Mouse (Mus musculus): ENCODE measurements around the gene Mettl9. TPM values are rescaled to one million over a fixed set of nuclear protein-coding genes. Genes with fewer than 3 reads are reported as not detected.
"Not testable (repeated sequence)": the region's sequence is repeated elsewhere in the genome, so short reads cannot be mapped to it uniquely, and the experiment has no call there.

Mettl9 gene
- polyA plus RNA-seq, 1 experiment from 2014 or later = 225 TPM

DNA sequence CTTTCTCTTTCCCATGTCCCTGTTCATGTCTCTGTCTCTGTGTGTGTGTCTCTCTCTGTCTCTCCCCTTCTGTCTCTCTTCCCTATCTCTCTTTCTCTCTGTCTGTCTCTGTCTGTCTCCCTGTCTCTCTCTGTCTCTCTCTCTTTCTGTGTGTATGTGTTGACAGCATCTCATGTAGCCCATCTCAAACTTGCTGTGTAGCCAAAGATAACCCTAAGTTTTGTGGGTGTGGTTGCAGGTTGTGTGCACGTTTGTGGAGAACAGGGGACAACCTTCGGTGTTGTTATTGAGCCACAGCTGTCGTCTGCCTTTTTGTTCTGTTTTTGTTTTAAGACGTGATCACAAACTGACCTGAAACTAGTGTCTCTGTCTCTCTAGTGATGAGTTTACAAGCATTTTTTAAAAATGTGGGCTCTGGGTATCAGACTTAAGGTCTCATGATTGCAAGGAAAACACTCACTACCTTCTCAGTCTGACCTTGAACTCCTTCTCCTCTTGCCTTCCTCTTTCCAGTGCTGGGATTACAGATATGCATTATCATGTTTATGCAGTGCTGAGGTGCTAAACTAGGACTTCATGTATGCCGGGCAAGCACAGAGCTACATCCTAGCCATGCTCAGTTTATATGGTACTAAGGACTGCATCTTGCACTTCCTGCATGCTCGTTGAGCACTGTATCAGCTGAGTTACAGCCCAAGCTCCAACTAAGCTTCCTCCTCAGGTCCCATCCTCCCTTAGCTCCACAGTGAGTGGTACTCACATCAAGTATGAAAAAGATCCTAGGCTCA, 8.8 kb upstream of the Mettl9 start:
- Histone ChIP-seq H3K4me3 (no peak overlapping the region), H3K9ac (no peak overlapping the region)
- 84% methylated on average over 6 of the region's 6 CpGs for WGBS

DNA sequence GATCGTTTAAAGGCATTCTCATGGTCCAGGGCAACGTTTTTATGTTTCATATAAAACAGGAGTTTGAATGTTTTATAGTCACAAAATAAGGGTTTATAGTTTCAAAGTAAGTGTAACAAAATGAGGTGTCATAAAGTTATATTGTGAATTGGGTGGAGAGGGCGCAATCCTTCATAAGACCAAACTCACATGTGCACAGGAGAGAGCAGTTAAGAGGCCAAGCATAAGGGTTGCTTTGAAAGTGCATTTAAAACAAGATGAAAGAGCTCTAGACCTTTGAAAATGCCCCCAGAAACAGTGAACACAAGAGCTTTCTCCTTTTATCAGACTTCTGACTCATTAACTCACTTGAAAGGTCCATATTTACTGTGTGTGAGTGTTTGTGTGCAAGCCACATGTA, 7.9 kb upstream of the Mettl9 start:
- Histone ChIP-seq H3K36me3 (ENCODE audit: poor library complexity, severe bottlenecking) (no peaks in the 10 kb centered on the region), H3K27me3 (peaks cover 21% of the 10 kb centered on the region), H3K9ac (no peak overlapping the region), H3K4me2 (no peak overlapping the region), H3K4me1 (no peaks in the 10 kb centered on the region), H3K4me3 (no peak overlapping the region), H3K9me3 (replicated peaks) (no peaks in the 10 kb centered on the region), H3K27ac (no peak overlapping the region)
- no peak for ATAC-seq
- WGBS = 66% methylated on average over 3 of the region's 3 CpGs

More for the DNA sequence above, 8.8 kb upstream of the Mettl9 start:
- no peak overlapping the region for H3K27ac ChIP-seq
- H3K27me3 ChIP-seq = peaks cover 16% of the 10 kb centered on the region
- no peaks in the 10 kb centered on the region for H3K9me3 ChIP-seq (replicated peaks)
- no peaks in the 10 kb centered on the region for H3K4me1 ChIP-seq
- no peak overlapping the region for H3K4me2 ChIP-seq
- ATAC-seq = no peak
- no peaks in the 10 kb centered on the region for H3K36me3 ChIP-seq (ENCODE audit: poor library complexity, severe bottlenecking)

DNA sequence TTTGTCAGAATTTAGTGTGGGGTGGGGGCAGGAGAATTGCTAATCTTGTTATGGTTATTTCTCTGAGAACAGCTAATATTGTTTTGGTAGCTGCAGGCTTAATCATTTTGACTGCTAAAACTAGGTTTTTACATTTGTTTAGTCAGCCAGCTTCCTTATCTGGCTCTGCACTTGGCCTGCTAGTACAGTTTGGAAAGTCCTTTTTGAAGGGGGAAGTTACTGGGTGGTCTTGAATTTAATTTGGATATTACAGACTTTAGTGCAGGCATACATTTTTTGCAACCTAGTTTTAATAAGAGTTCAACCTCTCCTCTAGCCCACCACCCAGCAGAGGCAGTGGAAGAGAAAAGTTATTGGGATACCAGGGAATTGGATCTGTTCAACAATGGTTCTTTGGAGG, 4.3 kb upstream of the Mettl9 start:
- H3K9ac ChIP-seq; H3K4me2 ChIP-seq; H3K27ac ChIP-seq; ATAC-seq; H3K36me3 ChIP-seq (ENCODE audit: poor library complexity, severe bottlenecking); H3K4me3 ChIP-seq; H3K9me3 ChIP-seq (replicated peaks); H3K4me1 ChIP-seq: not testable (repeated sequence)
- H3K27me3 ChIP-seq = peaks cover 26% of the 10 kb centered on the region

DNA sequence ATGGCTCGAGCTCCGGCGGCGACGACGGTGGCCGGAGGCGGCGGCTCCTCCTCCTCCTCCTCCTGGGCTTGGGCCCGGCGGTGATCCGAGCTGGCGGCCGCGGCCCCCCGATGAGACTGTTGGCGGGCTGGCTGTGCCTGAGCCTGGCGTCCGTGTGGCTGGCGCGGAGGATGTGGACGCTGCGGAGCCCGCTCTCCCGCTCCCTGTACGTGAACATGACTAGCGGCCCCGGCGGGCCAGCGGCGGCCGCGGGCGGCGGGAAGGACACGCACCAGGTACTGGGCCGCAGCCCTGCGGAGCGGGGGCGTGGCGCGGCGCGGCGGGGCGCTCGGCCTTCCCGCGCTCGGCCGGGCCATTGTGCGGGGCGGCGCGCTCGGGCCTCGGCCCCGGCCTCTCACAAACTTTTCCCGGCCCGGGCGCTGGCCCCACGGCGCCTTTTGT, 476 bp downstream of the Mettl9 start:
- Histone ChIP-seq H3K4me1 (peaks cover 36% of the 10 kb centered on the region), H3K36me3 (ENCODE audit: poor library complexity, severe bottlenecking) (no peaks in the 10 kb centered on the region), H3K4me3 (peak overlapping the region; percentile 96), H3K27me3 (peaks cover 13% of the 10 kb centered on the region), H3K9ac (peak overlapping the region; percentile 99), H3K4me2 (peak overlapping the region; percentile 83), H3K27ac (peak overlapping the region; percentile 98), H3K9me3 (replicated peaks) (no peaks in the 10 kb centered on the region)
- WGBS = under 1% methylated on average over 38 of the region's 63 CpGs
- ATAC-seq = peak; percentile 78

DNA sequence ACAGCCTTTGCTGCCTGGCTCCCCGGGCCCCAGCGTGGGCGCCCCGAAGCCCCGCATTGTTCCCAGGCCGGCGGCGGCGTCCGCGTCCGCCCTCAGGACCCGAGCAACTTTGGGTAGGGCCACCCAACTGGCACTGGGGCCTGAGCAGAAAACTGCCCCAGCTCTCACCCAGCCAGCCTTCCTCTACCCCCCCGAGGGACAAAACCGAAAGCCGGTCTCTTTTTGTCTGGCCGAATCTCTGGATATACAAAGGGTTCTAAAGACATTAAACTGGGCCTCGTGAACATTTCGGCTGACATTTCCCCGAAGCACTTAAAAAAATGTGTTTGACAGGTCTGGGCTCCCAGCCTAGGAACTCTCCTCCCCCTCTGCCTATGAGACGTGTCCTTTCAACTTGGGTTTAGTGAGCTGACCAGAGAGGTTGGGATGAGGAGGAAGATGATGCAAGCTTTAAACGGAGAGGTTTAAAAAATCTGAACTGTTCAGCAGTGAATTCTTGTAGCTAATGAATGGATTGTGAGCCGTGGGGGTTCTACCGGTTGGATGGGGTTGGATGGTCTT, 996 bp downstream of the Mettl9 start:
- peak overlapping the region; percentile 83 for H3K4me2 ChIP-seq
- H3K9ac ChIP-seq = peak overlapping the region; percentile 99
- peaks cover 11% of the 10 kb centered on the region for H3K27me3 ChIP-seq
- no peaks in the 10 kb centered on the region for H3K9me3 ChIP-seq (replicated peaks)
- no peaks in the 10 kb centered on the region for H3K36me3 ChIP-seq (ENCODE audit: poor library complexity, severe bottlenecking)
- peaks cover 40% of the 10 kb centered on the region for H3K4me1 ChIP-seq
- peak; percentile 38 for ATAC-seq
- H3K27ac ChIP-seq = peak overlapping the region; percentile 98
- peak overlapping the region; percentile 96 for H3K4me3 ChIP-seq
- WGBS = 0% methylated on average over 24 of the region's 24 CpGs

DNA sequence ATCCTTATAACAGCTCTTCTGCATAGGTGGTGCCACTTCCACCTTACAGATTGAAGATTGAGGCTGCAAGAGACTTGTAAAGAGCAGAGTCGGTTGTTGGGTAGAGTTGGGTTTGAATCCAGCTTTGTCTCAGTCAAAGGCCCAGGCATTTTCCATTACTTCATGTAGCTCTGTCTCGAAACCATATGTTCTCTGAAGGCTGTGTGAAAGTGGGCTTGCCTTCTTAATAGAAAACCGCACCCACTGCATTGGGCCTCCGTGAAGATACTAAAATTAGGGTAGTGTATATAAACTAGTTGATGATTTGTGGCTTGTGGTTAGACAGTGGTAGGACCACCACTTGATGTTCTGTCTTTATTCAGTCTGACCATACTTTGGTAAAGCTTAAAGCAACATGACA, 6.3 kb downstream of the Mettl9 start:
- no peak overlapping the region for H3K4me2 ChIP-seq
- H3K27ac ChIP-seq = no peak overlapping the region
- 0 out of 2 replicates have a peak, but pooled peaks cover 5% of the 10 kb centered on the region for H3K9me3 ChIP-seq (replicated peaks)
- H3K4me1 ChIP-seq = peaks cover 45% of the 10 kb centered on the region
- no peaks in the 10 kb centered on the region for H3K27me3 ChIP-seq
- no peak for ATAC-seq
- H3K9ac ChIP-seq = no peak overlapping the region
- no peak overlapping the region for H3K4me3 ChIP-seq
- 92% methylated on average over 4 of the region's 4 CpGs for WGBS
- peaks cover 4% of the 10 kb centered on the region; the same call in 1 of the 2 replicates for H3K36me3 ChIP-seq (ENCODE audit: poor library complexity, severe bottlenecking)

DNA sequence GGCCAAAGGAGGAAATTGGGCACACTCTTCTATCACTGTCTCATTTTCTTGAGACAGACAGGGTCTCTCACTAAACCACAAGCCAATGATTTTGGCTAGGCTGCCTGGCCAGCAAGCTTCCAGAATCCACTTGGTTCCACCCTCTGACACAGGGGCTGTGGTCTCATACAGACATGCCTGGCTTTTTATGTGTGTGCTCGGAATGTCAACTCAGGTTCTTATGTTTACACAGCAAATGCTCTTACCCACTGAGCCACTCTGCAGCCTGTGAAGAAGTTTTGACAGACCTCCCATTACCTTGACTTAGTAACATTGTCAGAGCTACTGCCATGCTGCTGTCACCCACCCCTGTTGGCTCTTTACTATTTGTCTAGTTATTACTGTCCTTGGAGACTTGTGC, 7.7 kb downstream of the Mettl9 start:
- WGBS = 95% methylated on average over 1 of the region's 1 CpGs
- Histone ChIP-seq H3K4me1 (peaks cover 31% of the 10 kb centered on the region), H3K4me3 (no peak overlapping the region), H3K27me3 (no peaks in the 10 kb centered on the region), H3K27ac (no peak overlapping the region), H3K9me3 (replicated peaks) (0 out of 2 replicates have a peak, but pooled peaks cover 5% of the 10 kb centered on the region), H3K9ac (no peak overlapping the region), H3K36me3 (ENCODE audit: poor library complexity, severe bottlenecking) (peaks cover 4% of the 10 kb centered on the region; the same call in 1 of the 2 replicates), H3K4me2 (no peak overlapping the region)
- ATAC-seq = no peak

DNA sequence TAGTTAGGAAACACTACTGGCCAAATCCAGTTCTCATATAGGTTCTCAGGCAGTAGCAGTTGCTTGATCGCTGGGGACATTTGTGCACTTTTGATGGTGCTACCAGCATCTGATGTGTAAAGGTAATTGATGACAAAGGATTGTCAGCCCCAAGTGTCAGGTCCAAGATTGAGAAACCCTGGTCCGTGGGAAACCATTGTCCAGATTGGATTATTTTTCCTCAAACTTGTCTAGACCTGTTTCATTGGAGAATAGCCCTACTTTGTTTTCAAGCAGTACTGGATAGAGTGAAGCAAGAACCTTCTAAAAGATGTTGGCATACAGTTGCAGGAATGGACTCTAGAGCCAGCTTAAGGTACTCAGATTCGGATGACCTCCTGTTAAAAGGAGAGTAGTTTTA, 8.8 kb downstream of the Mettl9 start:
- H3K27ac ChIP-seq = no peak overlapping the region
- no peak overlapping the region for H3K4me2 ChIP-seq
- no peak for ATAC-seq
- no peaks in the 10 kb centered on the region for H3K27me3 ChIP-seq
- WGBS = 98% methylated on average over 3 of the region's 3 CpGs
- H3K4me1 ChIP-seq = peaks cover 21% of the 10 kb centered on the region
- 0 out of 2 replicates have a peak, but pooled peaks cover 5% of the 10 kb centered on the region for H3K9me3 ChIP-seq (replicated peaks)
- no peak overlapping the region for H3K4me3 ChIP-seq
- H3K36me3 ChIP-seq (ENCODE audit: poor library complexity, severe bottlenecking) = peaks cover 7% of the 10 kb centered on the region
- no peak overlapping the region for H3K9ac ChIP-seq

DNA sequence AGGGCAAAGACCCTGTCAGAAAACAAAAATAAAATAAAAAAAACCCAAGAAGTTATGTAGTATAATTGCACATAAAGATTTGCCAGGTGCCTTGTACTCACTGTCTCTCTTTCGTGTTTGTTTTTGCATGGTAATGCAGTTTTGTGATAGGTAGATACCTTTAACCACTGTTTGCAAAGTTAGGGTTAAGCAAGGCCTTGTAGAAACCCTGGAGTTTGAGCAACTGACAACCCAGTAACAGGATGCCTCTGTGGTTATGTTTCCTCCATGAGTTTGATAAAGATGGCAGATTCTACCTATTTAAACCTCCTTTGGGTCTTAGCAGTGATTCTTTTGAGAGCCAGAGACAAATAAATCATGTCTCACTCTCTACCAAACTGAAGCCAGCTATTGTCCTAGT, 9.3 kb downstream of the Mettl9 start:
- peaks cover 12% of the 10 kb centered on the region for H3K36me3 ChIP-seq (ENCODE audit: poor library complexity, severe bottlenecking)
- H3K27ac ChIP-seq = no peak overlapping the region
- no peak overlapping the region for H3K4me2 ChIP-seq
- H3K9ac ChIP-seq = no peak overlapping the region
- 97% methylated on average over 1 of the region's 1 CpGs for WGBS
- ATAC-seq = no peak
- 0 out of 2 replicates have a peak, but pooled peaks cover 5% of the 10 kb centered on the region for H3K9me3 ChIP-seq (replicated peaks)
- no peaks in the 10 kb centered on the region for H3K27me3 ChIP-seq
- H3K4me1 ChIP-seq = peaks cover 19% of the 10 kb centered on the region
- no peak overlapping the region for H3K4me3 ChIP-seq

DNA sequence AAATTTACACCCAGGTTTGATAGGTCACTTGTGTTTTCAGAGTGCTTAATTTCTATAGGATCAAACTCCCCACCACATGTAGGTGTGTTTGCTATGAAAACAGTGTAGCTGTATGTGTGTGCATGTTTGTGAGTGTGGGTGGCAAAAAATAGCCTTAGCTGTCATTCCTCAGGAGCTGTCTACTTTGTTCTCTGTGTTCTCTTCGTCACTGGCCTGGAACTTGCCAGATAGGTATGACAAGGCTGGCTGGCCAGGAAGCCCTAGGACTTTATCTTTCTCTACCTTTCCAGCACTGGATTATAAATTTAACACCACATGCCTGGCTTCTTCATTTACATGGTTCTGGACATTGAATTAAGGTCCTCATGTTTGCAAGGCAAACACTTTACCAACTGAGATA, 10.0 kb downstream of the Mettl9 start:
- no peak for ATAC-seq
- 100% methylated on average over 1 of the region's 1 CpGs for WGBS
- no peak overlapping the region for H3K9ac ChIP-seq
- no peak overlapping the region for H3K4me2 ChIP-seq
- no peak overlapping the region for H3K4me3 ChIP-seq
- peaks cover 17% of the 10 kb centered on the region for H3K4me1 ChIP-seq
- 0 out of 2 replicates have a peak, but pooled peaks cover 5% of the 10 kb centered on the region for H3K9me3 ChIP-seq (replicated peaks)
- no peak overlapping the region for H3K27ac ChIP-seq
- peaks cover 13% of the 10 kb centered on the region for H3K36me3 ChIP-seq (ENCODE audit: poor library complexity, severe bottlenecking)
- no peaks in the 10 kb centered on the region for H3K27me3 ChIP-seq

DNA sequence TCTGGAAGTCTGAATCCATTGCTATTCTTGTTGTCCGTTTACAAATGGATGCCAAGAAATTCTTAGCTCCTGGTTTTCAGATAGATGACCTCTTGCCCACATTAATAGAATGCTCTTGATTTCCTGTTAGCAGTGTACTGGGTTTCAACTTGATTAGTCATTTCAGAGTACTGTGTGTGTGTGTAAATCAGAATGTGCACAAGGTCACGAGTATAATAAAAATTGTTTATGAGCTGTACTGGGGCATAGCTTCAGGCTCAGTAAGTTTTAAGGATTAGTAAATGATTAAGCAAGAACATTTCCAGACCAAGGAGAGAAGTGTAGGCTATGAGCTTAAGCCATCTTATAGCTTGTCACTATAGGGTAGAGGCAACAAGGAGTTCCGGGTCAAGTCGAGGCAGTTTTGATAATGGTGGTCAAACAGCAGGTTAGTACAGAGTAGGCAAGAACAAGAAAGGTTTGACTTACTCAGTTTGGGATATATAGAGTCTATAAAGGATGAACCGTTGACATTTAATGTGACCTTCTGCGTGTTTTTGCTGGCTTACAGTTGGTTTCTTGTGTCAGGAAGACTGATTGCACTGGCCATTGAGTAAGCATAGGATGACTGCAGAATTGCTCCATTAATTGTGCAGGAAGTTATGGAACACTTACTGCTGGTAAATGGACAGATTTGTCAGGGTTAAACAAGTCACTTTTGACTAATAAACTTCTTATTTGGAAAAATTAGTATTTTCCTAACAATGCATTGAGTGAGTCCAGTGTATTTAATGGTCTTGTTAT, 11.6 kb downstream of the Mettl9 start:
- Histone ChIP-seq H3K27me3 (no peaks in the 10 kb centered on the region), H3K9ac (no peak overlapping the region), H3K27ac (no peak overlapping the region), H3K36me3 (ENCODE audit: poor library complexity, severe bottlenecking) (peaks cover 23% of the 10 kb centered on the region), H3K4me1 (0 out of 2 replicates have a peak, but pooled peaks cover 7% of the 10 kb centered on the region), H3K4me2 (no peak overlapping the region), H3K4me3 (no peak overlapping the region), H3K9me3 (replicated peaks) (0 out of 2 replicates have a peak, but pooled peaks cover 5% of the 10 kb centered on the region)
- no peak for ATAC-seq
- WGBS = 96% methylated on average over 6 of the region's 6 CpGs

DNA sequence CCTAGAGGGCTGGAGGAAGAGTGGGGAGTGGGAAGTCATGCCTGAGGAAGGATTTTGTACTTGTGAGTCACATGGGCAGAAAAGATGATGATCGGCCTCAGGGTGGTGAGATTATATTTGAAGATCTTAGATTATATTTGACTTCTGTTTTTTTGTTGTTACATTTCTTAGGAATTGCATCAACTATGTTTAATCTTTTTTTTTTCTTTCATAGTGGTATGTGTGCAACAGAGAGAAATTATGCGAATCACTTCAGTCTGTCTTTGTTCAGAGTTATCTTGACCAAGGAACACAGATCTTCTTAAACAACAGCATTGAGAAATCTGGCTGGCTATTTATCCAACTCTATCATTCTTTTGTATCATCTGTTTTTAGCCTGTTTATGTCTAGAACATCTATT, 13.4 kb downstream of the Mettl9 start:
- WGBS = 99% methylated on average over 2 of the region's 2 CpGs

More for the DNA sequence above, 13.4 kb downstream of the Mettl9 start:
- no peak overlapping the region for H3K4me3 ChIP-seq
- no peak overlapping the region for H3K27ac ChIP-seq
- H3K4me1 ChIP-seq = 0 out of 2 replicates have a peak, but pooled peaks cover 3% of the 10 kb centered on the region
- no peak overlapping the region for H3K9ac ChIP-seq
- no peak for ATAC-seq
- H3K27me3 ChIP-seq = no peaks in the 10 kb centered on the region
- 0 out of 2 replicates have a peak, but pooled peaks cover 5% of the 10 kb centered on the region for H3K9me3 ChIP-seq (replicated peaks)
- H3K36me3 ChIP-seq (ENCODE audit: poor library complexity, severe bottlenecking) = peaks cover 32% of the 10 kb centered on the region
- H3K4me2 ChIP-seq = no peak overlapping the region
